Mouse (Mus musculus) ES-E14 (cell line): ENCODE results near the gene Akap2.

Experiments used
- CHD2 ChIP-seq: IDR thresholded peaks from 2 replicates; pipeline ENCODE4 v1.6.1; 2014; ENCODE audit warnings: mild to moderate bottlenecking, low read depth, low read length, inconsistent platforms
- ZC3H11A ChIP-seq: IDR thresholded peaks from 2 replicates; pipeline ENCODE4 v1.6.1; 2012; ENCODE audit warnings: low read depth, mild to moderate bottlenecking, inconsistent platforms, low read length, borderline replicate concordance
- ZNF384 ChIP-seq: IDR thresholded peaks from 2 replicates; pipeline ENCODE4 v1.6.1; 2012; ENCODE audit warnings: low read depth, low read length, inconsistent platforms

DNA sequence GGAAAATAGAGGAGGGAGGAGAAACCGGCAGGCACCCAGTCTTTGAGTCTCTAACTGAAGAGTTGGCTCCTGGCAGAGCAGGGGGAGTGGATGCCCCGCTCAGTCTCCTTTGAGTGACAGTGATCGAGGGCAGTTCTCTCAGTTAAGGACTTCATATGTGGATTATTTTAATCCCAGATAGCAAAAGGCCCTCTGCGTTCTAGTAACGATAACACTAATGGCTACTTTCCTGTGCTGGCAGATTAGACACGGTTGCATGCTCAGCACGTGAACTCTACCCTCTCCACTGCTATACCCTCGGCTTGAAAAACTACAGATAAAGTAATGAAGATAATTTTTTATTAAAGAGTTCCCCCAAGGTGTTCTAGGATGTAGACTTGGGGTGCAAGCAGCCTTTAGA is 76.5 kb downstream of the Akap2 start:
- TF ChIP-seq ZNF384 (no peak), CHD2 (no peak), ZC3H11A (no peak)
